Mouse (Mus musculus): ENCODE measurements around the gene Hlcs.

GRCm38 (mm10) chr16:94081596-94081995 lies 231.8 kb downstream of the Hlcs start:
- TF ChIP-seq CTCF (IDR thresholded peaks at IDR 0.05; ENCODE audit: borderline replicate concordance, control insufficient read depth, extremely low read depth, insufficient read depth, low read length, poor library complexity) (no peak), POLR2A (IDR thresholded peaks at IDR 0.05; ENCODE audit: control insufficient read depth, extremely low read depth, insufficient read depth, low read length, poor library complexity) (no peak)

All from thymus, adult 2 months (tissue).